Mouse (Mus musculus): ENCODE measurements around the gene Dbnl.

Dbnl gene

GRCm38 (mm10) chr11:5788056-5789014, at the start of gene Dbnl:
Dbnl (plus strand) TSS chr11:5788488.
- peak; percentile 96 for DNase-seq

DNA sequence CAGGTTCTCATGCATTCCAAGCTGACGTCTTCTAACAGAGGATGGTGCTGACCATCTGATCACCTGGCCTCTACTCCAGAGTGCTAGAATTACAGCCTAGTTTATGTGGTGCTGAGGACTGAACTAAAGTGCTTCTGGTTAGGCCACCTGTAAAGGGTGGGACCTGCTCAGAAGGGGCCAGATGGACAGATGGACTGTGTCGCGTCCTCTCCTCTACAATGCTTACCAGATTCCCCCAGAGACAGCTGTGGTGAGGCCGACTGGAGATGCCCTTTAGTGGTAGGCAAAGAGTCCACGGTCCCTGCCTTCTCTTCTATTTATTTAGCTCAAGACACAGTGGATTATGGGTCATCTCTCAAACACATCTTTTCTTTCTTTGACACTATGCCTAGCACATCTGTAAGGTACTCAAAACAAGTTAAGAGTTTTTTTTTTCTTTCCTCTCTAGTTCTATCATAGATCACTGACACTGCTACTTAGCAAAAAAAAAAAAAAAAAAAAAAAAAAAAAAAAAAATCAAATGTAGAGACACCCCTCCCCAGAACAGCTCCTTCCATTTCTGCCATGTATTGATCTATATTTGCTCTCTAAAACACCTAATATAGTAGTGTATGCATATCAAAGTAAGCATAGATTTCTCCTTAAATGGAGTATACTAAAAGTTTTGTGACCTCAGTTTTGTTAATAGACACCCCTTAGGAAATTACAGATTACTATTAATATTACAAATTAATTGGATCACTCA, 49.2 kb upstream of the Dbnl start:
- no peak for DNase-seq

GRCm38 (mm10) chr11:5739846-5740245, 48.4 kb upstream of the Dbnl start:
- DNase-seq = peak; percentile 25 to 30

- DNase-seq = no peak
These were observed 47.7 kb upstream of the Dbnl start for GRCm38 (mm10) chr11:5740599-5740964.

- peak; percentile 76 to 86 for DNase-seq
These were observed 47.2 kb upstream of the Dbnl start for GRCm38 (mm10) chr11:5740965-5741627.

DNA sequence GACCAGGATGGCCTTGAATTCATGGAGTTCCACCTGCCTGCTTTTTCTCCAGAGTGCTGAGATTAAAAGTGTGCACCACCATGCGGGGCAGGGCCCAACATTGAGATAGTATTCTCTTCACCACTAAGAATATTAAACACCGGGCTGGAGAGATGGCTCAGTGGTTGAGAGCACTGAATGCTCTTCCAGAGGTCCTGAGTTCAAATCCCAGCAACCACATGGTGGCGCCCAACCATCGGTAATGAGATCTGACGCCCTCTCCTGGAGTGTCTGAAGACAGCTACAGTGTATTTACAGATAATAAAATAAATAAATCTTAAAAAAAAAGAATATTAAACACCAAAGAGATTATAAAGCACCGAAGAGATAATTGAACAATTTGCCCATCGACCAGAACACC, 46.2 kb upstream of the Dbnl start:
- DNase-seq = no peak

DNA sequence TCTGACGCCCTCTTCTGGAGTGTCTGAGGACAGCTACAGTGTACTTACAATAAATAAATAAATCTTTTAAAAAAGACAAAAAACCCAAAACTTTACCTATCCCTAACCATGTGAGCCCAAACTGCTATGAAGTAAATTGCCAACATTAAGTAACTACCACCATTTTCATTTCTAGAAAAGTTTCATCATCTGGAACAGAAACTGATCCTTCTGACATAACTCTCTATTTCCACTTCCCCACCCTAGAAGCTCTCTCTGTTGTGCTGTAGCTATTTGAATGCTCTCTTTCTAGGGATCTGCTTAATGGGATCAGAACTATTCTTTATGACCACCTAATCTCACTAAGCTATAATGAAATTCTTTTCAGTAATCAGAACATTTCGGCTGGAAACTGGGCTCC, 43.3 kb upstream of the Dbnl start:
- no peak for DNase-seq

GRCm38 (mm10) chr11:5753755-5754154, 34.5 kb upstream of the Dbnl start:
- no peak for DNase-seq

- peak; percentile 94 to 95 for DNase-seq
These were observed 26.3 kb upstream of the Dbnl start, which contains the start of gene Urgcp for GRCm38 (mm10) chr11:5761820-5762632. Urgcp (minus strand) TSS chr11:5762376.

GRCm38 (mm10) chr11:5762633-5762982, 25.7 kb upstream of the Dbnl start:
- DNase-seq = no peak

GRCm38 (mm10) chr11:5766019-5766418, 22.3 kb upstream of the Dbnl start:
- no peak for DNase-seq

DNA sequence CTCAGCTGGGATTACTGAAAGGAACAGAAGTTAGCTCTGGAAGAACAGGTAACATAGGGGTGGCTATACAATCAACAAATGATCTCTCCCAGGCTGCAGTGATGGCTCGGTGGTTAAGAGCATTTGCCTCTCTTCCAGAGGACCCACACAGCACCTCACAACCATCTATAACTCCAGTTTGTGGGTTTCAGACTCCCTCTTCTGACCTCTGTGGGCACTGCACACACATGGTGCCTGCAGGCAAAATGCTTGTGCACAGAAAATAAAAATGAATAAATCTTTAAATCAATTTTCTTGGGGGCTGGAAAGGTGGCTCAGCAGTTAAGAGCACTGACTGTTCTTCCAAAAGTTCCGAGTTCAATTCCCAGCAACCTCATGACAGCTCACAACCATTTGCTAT, 9.8 kb upstream of the Dbnl start:
- no peak for DNase-seq

DNA sequence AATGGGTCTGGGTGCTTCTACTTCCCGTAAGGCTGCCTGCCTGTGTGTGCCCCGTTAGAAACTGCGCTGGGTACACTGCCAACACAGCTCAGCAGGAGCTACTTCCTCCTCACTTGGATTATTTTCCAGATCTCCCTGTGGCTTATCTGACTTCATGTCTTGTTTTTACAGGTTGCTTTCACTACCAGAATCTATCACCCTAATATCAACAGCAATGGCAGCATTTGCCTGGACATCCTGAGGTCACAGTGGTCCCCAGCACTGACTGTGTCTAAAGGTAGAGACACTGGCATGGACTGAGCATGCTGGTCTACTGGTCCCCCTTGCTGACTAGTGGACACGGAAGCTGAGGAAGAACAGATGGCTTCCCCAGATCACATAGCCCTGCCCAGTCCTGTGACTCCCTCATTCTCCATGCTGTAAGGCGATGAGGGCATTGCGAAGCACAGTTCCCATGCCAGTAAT, 8.2 kb upstream of the Dbnl start:
- peak; percentile 66 to 74 for DNase-seq

DNA sequence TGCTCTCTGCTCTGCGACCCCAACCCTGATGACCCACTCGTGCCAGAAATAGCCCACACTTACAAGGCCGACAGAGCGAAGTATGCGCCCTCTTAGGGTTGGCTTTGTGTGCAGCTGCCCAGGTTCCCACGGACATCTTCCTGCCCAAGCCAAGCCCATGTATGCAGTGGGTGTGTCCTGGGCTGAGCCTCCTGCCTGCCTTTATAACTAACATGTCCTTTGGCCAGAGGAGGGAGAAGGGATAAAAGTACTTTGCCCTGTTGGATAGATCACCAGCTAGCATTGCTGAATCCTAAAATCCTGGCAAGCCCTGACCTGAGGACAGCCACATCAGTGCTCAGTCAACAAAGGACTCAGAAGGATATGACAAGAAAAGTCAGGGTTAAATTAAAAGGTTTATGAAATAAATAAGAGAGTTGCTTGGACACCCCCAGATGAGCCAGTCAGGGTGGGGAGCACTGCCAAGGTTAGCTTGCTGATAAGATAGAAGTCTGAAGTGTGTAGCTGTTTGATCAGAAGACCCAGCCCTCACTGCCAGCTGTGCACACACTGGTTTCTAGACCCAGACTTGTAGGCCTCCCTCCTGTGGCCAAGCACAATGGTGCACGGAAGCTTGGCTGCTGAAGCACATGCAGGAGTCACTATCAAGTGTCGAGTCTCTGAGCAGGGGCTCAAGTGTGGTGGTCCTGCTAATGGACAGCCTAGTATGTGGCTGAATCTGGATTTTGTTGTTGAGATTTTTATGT, 5.9 kb upstream of the Dbnl start:
- DNase-seq = no peak

- no peak for DNase-seq
These were observed 2.6 kb upstream of the Dbnl start for GRCm38 (mm10) chr11:5785732-5786131.

GRCm38 (mm10) chr11:5787671-5788055, 625 bp upstream of the Dbnl start:
- DNase-seq = no peak

GRCm38 (mm10) chr11:5789071-5789753, 924 bp downstream of the Dbnl start:
- DNase-seq = no peak

DNA sequence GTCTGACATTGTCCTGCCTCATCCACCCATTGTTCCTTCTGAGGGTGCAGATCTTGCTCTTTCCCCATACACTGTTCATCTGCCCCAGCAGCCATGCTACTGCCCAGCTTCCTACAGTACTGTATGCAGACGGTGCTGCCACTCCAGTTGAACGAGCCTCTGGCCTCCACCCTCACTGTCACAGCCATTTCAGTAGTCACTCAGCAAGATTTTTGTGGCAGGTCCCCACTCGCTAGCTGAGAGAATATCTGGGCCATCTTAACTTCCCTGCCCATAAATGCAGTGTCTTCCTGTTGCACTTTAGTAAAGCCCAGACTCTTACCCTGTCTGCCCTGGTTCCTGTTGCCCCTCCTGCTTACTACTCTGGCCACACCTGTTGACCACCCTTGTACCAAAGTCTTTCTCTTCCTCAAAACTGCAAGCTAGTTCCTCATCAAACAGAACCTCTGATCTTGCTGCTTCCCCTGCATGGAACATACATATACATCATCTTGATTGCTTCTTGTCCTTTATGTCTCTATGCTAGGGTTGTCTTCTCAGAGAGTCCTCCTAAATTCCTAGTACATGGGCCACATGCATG, 1.6 kb downstream of the Dbnl start:
- DNase-seq = no peak

DNA sequence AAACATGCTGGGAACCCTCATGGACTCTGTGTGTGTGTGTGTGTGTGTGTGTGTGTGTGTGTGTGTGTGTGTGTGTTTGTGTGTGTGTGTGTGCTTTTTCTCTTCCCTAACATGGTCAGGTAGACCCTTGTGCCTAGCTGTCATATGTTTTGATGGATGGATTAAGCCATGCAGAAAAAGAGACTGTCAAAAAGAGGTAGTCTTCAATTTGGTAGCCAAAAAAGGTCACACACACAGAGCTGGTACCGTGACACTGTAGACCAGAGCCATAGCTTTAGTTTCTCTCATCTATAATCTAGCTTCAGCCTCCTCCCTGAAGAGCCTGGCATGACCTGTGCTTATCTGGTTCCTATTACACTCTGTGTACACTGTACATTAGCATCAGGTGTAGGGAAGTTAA, 2.1 kb downstream of the Dbnl start:
- DNase-seq = no peak

GRCm38 (mm10) chr11:5795290-5795689, 7.0 kb downstream of the Dbnl start:
- DNase-seq = no peak

DNA sequence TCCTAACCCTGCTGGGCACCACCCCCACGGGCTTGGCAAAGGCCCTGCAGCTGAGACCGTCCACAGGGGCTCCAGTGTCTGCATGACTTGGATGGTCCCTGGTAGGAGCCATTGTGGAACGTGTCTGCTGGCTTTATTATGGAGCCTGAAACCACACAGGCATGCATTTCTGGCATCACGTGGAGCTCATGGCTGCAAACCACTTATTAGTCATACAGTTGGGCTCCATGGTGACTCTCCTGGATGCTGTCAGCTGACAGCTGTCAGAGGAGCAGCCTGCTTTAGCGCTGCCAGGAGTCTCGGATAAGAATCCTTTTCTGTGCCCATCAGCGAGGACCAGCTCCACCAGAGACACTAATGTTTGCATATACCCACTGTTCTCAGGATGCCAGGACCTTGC, 7.4 kb downstream of the Dbnl start:
- peak in 1 of 2 experiments; percentile 34 for DNase-seq

Data from cerebellum, adult 18-20 months (tissue).